Mouse (Mus musculus) T-helper 2 cell (primary cell): ENCODE results near the gene Mllt1.
"Not testable (repeated sequence)": the region's sequence is repeated elsewhere in the genome, so short reads cannot be mapped to it uniquely, and the experiment has no call there.

Source experiments
- in situ Hi-C: fragments of 300-600 bp; cut with MboI, MseI; formaldehyde crosslinking; loops from one replicate; pipeline ENCODE4 v1.15.1; 2025; ENCODE audit warnings: high pct_unique_total_duplicates

Gene Mllt1

DNA sequence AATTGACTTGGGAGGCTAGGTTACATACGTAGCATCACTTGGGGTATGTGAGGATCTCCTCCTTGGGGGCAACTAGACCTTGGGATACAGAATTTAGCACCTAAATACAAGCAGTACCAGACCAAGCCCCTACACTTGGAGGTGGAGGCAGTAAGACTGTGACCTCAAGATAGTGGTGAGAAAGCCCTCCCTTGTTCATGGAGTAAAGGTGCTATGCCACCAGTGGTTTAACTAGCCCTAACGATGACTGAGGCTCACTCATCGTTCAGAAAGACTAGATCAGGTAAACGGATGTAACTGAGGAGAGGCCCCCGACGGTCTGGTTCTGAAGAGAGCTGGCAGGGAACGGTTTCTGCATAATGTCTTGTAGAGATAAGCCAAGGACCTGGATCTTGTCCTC is 1.5 kb upstream of the Mllt1 start:
- in situ Hi-C loops: no loop called here

DNA sequence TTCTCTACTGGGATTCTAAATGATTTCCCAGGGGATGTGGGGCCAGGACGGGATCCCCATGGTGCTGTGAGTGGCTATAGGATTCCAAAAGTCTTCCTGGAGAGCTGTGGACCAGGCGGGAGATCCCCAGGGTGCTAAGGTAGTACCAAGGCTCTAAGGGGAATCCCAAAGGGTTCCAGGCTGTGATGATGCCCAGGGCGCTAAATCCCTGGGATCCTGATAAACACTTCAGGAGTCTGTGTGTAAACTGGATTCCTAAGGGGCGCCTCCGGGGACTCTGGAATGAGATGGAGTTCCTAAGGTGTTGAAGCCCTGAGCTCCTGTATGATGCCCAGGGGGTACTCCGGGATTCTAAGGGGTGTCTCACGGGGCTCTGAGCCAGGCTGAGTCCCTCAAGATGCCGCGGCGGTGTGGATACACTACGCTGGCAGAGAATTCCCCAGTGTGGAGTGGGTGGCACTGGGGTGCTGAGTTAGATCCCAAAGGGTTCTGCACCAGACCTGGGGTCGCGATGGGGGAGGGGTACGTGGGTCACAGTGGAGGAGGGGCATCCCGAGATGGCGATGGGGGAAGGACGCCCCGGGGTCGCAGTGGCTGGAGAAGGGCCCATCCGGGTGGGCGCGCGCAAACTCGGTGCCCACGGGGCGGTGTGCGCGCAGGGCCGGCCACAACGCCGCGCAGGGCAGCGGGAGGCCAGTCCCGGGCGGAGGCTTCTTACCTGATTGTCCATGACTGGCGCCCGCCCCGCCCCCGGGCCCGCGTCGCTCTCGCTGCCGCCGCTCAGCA is 477 bp downstream of the Mllt1 start:
- in situ Hi-C loops: no loop called here

DNA sequence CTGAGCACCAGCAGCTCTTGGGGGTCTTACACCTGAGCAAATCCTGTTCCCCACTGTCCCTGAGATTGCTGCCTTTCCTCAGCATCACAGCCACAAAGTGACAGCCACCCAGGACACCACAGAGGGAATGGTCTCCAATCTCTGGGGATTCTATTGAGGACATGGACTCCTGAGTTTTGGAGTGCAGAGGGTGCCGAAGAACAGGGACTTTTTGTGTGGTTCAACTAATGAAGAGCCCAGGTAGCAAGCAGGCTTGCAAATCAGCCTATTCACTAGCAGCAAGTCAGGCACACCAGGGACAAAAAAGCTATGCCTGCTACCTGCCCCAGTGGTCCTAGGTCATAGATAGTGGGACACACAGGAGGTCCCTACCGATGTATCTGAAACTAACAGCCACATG is 1.8 kb downstream of the Mllt1 start:
- in situ Hi-C loops: no loop called here

DNA sequence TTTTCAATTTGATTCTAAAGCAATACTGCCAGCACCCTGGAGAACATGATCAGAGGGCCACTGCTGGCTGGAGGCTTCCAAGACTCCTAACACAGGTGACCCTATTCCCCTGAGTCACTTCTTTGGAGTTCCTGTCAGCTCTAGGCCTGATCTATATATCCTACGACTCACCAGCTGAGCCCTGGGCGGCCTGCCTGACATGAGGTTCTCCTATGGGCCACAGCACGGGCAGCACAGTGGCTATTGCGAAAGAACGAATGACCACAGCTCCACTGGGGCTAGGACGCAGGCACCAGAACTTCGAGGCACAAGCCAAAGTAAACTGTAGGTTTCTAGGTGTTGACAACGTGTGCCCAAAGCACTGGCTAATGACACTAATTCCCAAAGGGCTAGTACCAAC is 5.2 kb downstream of the Mllt1 start:
- in situ Hi-C loops: no loop called here

DNA sequence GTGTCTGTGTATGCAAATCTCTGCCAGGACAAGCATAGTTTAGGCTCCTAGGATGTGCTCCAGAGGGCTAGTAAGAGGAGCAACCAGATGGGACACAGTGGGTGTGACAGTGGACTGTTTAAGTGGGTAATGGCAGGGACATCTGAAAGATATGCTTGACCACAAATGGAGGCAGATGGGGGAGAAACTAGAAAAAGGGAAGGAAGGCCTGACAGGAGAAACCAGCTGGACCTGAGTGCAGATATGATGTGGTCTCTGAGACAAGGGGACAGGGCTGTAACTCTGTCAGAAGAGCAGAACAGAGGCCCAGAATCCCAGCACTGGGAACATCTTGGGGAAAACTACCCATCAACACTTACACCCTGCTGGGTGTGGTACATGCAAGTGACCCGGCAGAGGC is 5.7 kb downstream of the Mllt1 start:
- in situ Hi-C loops: no loop called here

DNA sequence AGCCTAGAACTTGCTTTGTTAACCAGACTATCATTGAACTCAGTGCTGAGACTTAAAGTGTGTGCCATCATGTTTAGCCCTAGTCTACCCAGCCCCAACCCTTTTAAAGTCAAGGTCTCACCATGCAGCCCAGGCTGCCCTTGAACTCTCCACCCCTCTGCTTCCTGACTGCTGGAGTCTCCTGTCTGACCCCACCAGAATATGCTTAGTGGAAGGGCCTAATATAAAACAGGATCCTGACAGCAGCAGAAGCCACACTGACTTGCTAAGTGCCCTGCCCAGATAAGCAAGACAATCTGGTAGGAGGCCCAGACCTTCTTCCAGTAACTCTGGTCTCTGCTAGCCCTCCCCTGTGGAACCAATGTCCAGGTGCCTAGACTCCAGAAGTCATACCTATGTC is 6.1 kb downstream of the Mllt1 start:
- in situ Hi-C loops: no loop called here

DNA sequence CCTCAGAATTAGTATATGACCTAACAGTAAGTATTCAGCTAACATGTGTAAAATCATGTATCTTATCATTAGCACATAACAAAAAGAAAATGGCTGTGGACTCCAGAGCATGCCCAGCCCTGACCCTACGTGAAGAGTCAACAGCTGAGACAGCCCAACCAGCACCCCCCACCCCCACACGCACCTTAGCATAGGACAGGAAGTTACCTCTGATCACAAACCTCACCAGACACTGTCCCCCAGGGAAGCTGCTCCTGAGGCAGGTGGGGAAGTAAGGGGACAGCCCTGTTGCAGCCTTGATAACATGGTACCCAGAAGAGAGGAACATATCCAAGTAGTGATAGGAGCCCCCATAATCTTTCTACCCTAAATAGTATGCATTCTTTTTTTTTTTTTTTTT is 9.2 kb downstream of the Mllt1 start:
- in situ Hi-C loops: no loop called here

DNA sequence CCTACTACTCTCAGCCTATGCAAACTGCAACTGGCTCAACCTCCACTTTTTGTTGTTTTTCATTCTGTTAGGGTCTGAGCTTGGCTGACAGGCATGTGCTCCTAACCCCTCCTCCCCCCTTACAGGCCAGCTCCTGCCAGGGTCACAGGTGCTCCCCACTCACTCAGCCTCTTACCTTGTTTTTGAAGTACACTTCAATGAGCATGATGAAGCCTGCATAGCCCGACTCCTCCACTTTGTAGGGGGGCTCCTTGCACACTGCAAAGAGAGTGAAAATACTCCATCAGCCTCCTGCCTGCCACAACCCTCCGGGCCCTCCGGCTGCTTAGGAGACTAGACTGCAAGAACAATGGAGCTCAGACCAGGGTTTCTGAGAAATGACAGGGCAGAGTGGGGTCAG is 15.5 kb downstream of the Mllt1 start:
- in situ Hi-C loops: loop anchor here (5.0 kb wide), 1 partner anchor 82 kb away; no protein-coding TSS in a partner anchor

DNA sequence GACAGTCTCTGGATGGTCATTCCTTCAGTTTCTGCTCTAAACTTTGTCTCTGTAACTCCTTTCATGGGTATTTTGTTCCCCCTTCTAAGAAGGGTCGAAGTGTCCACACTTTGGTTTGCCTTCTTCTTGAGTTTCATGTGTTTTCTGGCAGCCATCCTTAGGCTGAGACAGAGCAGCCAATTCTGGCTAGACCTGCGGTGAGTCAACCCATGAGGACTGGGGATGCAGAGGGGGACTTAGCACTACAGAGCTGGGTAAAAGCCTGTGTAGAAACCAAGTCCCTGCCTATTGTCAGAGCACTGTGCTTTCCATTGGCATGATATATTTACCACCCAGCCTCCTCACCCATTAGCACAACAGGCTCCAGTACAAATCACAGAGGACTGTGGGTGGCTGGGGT is 18.0 kb downstream of the Mllt1 start:
- in situ Hi-C loops: no loop called here

DNA sequence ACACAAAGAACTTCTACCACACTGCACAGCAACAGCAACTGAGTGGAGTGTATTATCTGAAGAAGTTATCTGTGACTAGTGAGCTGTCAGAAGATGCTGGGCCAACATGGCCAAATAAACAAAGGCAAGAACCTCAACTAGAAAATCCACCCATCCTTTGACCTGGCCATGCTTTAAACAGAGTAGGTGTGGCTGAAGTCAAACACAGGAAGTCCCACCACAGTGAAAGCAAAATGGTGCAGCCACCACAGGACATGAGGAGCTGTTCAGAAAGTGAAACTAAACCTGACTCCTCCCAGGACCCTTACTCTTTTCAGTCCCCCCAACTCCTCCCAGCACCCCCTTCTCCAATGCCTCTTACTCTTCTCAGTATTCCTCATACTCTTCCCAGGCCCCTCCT is 21.8 kb downstream of the Mllt1 start:
- in situ Hi-C loops: no loop called here

DNA sequence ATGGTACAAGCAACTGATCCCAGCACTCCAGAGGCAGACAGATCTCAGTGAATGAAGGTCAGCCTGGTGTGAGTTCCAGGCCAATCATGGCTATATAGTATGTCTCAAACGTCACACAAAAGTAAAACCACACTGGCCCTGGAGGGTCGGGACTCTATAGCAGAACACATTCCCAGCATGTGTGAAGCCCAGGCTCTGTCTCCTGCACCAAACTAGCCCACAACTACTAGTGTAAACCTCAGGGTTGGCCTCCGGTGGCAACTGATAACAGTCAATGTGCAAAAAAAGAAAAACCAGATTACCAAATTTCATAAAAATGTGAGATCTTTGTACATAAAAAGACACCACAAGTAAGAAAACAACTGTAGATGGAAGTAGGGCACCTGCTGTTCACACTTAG is 22.2 kb downstream of the Mllt1 start:
- in situ Hi-C loops: no loop called here

DNA sequence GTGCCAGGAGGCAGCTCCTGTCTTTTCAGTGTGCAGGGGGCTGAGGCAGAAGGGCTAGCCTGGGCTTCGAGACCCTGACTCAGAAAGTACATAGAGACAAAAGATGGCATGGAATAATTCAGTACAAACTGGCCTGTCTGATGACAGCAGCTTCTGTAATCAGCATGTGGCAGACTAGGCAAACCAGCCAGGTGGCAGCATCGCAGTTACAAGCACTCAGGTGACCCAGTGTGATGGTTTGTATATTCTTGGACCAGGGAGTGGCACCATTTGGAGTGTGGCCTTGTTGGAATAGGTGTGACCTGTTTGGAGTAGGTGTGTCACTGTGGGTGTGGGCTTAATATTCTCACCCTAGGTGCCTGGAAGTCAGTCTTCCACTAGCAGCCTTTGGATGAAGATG is 25.5 kb downstream of the Mllt1 start:
- in situ Hi-C loops: not testable (repeated sequence)

DNA sequence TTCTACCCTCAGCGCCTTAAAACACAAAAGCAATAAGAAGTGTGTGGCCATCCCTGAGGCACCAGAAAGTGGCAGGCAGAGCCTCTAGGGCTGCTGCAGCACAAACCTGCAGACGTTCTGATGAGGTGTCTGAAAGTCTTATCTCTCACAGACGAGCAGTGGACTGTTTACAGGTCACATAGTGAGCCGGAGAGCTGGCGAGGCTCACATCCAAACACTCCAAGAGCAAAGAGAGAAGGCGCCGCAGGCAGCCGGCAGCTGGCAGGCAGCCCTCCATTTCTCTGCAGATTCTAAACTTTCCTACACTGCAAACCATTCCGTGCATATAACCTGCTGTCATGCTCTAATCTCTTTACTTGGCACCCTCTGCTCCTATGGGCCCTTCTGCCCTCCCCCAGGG is 27.3 kb downstream of the Mllt1 start:
- in situ Hi-C loops: no loop called here

DNA sequence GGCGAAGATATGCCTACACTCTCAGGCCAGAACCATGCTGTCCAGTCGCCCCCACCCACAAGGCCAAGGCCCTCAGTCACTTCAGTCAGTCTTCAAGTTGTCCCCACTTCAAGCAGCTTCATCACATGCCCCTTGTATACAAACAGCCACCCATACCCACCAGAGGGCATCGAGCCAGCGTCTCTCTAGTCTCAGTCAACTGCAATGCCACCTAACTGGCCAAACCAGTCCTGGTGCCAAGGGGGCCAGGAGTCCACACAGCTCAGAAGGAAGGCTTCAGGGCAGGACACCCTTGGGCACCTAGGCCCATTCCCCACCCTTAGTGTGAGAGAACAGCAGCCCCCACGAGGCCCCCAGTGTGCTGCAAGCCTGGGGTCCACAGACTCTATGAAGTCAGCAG is 28.1 kb downstream of the Mllt1 start:
- in situ Hi-C loops: no loop called here

DNA sequence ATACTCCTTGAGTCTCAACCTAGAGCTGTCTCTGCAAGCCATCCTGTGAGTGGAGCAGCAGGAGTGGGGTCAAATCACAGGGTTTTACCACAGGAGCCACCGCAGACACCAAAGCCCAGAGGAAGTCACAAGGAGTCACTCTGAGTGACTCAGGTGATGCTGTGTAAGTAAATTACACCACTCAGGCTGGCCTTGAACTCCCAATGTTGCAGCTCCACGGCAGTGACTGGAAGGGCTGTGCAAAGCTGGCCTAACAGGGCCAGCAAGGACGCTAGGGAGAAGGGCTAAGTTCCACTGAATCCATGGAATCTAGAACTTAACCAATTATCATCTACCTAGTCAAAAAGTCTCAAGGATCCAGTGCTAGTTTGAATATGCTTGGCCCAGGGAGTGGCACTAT is 29.0 kb downstream of the Mllt1 start:
- in situ Hi-C loops: no loop called here

DNA sequence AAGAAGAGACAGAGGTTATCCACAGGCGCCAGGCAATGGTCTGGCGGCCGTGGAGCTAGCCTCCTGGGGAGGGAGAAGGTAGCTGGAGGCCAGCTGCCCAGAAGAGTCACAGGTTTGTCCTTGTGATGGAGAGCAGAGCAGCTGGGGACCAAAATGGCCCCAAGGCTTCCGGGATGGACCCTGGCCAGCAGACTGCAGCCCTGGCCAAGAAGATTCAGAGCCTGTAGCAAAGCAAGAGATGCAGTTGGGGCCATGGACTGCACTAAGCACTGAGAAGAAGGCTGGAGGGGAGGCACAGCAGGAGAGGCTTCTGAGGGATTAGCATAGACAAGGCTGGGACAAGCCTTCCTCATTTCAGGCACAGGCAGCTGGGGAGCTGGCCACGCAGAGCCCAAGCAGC is 32.5 kb downstream of the Mllt1 start:
- in situ Hi-C loops: no loop called here

DNA sequence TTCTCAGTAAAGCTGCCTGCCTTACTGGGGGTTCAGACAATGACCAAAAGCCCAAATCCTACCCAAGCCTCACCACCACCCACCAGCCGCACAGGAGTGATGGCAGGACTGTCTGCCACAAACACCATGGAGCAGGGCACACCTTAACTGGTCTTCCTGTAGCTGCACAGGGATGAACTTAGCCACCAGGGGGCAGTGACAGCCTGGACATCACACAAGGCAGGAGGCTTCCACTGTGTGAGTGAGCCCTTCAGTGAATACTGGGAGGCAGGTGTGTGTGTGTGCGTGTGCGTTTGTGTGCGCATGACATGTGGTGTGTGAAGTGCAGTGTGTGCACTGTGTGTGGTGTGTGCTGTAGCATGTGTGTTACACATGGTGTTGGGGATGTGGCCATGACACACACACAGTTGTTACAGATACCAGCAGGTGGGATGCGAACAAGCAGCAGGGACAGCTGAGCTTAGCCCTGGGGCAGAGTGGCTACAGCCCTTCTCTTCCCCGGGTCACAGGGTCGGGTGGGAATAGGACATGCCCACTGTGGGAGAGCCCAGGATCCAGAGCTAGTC is 37.5 kb downstream of the Mllt1 start:
- in situ Hi-C loops: no loop called here

DNA sequence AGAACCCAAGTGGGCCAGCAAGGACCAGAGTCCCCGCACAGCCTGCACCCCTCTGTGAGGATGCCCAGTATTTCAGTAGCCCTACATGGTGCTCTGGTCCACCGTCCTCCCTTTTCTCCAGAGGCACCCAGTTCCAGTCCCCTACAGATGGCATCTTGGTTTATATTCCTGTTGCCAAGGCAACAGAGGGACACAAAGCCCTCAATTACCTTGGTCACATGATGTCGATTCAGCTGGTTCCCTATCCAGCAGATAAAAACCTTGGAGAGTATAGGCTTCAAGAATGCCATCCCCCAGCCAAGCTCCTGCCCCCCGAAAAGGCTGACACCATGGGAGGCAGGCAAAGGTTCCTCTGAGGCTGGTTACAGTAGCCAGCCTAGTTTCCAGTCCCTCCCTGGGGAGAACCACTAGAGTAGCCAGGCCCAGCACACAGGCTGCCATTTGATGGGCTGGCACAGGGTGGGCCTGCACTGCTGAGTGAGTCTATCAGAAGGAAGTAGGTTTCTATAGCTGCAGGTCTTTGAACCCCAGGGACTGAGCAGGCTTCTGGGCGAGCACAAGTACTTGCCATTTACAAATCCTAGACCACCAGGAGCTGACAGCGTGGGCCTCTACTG is 38.6 kb downstream of the Mllt1 start:
- in situ Hi-C loops: no loop called here

DNA sequence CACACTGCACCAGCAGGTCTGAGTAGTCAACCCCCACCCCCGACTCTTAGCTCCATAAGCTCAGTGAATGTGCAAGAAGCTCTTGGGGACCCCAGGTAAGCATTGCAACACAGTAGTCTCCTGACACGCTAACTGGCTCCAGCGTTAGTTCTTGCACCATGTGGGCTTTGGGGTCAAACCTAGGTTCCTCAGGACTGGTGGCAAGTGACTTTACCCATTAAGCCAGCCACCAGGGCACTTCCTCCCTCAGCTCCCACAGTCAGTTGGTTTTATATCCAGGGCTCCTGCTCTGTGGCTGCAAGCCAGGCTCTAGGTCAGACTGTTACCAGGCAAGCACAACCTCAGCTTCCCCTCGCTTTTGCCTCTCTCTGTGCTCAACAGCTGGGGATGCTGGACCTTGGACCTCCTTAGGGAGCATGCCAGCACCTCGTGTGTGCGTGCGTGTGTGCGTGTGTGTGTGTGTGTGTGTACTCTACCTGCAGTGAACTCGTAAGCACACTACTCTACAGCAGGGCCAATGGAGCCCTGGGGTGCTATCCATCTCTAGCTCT is 39.8 kb downstream of the Mllt1 start:
- in situ Hi-C loops: no loop called here

DNA sequence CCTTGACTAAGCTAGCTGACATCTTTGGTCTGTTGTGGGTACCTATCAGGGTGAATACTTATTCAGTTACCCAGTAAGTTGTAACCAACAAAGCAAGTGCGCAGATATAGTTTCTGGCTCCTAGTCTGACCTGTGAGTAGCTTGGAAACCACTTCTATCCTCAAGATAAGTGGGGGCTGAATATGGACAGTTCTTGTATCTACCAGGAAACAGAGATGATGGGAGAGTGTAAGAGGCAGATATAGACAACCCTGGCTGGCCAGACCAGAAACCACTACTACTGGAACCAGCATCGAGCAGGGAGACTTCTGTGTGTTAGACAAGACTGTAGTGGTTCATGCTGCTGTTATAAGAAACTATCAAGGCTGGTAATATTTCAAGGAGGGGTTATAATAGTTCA is 45.2 kb downstream of the Mllt1 start:
- in situ Hi-C loops: no loop called here

DNA sequence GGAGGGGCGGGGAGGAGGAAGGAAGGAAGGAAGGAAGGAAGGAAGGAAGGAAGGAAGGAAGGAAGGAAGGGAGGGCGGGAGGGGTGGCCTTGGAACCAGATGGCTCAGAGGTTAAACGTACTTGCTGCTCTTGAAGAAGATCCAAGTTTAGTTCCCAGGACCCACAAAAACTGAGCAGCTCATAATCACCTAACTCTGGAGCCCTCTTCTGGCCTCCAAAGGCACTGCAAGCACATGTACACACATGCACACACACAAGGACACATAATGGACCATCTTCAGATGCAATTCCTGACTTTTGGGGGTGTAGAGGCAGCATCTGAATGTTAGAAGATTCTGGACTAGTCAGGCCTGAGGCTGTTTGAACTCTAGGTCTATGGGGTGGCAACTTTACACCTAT is 47.2 kb downstream of the Mllt1 start:
- in situ Hi-C loops: no loop called here

DNA sequence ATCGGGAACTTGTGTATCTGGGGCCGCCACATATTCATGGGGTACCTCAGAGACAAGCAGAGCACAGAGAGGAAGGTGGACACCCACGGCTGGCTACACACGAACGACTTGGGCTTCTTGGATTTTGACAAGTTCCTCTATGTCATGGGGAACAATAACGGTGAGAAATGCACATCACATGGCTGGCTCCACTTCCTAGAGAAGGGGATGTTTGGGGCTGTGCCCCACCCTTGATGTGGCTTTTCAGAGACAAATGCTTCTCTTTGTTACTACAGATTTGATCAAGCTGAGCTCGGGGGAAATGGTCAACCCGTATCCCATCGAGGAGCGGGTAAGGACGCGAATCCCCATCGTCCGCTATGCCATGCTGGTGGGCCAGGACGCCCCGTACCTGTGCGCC is 50.4 kb downstream of the Mllt1 start:
- in situ Hi-C loops: no loop called here

DNA sequence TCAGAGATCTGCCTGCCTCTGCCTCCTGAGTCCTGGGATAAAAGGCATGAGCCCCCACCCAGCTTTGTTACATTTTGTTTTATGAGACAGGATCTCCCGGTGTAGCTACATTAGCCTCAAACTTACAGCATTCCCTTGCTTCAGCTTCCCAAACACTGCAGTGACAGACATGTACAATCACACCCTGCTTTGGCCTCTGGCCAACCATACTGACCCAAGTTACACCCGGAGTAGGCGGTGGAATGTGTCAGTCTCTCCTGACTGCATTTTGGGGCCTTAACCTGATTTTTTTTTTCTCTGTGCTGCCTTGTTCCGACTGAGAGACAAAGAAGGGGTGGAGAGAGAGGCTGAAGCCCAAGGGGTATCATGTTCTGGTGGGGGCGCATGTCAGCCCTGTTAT is 50.9 kb downstream of the Mllt1 start:
- in situ Hi-C loops: no loop called here
